Mouse (Mus musculus) embryonic facial prominence, embryonic 13.5 days (tissue): ENCODE results near the gene Fzd9. TPM values are rescaled to one million over a fixed set of nuclear protein-coding genes. Genes with fewer than 3 reads are reported as not detected.
A peak's percentile ranks its signal among the peaks of the same experiment; 100 is the strongest.
"Not testable (repeated sequence)": the region's sequence is repeated elsewhere in the genome, so short reads cannot be mapped to it uniquely, and the experiment has no call there.

ENCODE experiments used
- ATAC-seq: fragments of 200-750 bp; cut with Nextera tagmentation; 2 replicates; pipeline ENCODE4 v1.8.0; 2017; ENCODE audit warnings: low read depth; ENCODE audit not compliant: insufficient number of reproducible peaks, insufficient read depth, low FRiP score, low TSS enrichment
- H3K27ac ChIP-seq: fragments of 300-500 bp; sonication (generic); 2 replicates; pipeline ENCODE4 v1.5.1; 2015; ENCODE audit warnings: moderate library complexity, mild to moderate bottlenecking, inconsistent platforms
- H3K27me3 ChIP-seq: fragments of 300-500 bp; sonication (generic); 2 replicates; pipeline ENCODE4 v1.6.1; 2015; ENCODE audit warnings: mild to moderate bottlenecking, inconsistent platforms
- H3K36me3 ChIP-seq: fragments of 300-500 bp; sonication (generic); 2 replicates; pipeline ENCODE4 v1.6.1; 2015; ENCODE audit warnings: mild to moderate bottlenecking, inconsistent platforms
- H3K4me1 ChIP-seq: fragments of 300-500 bp; sonication (generic); 2 replicates; pipeline ENCODE4 v1.6.1; 2015; ENCODE audit warnings: inconsistent platforms
- H3K4me2 ChIP-seq: fragments of 300-500 bp; sonication (generic); 2 replicates; pipeline ENCODE4 v1.6.1; 2015; ENCODE audit warnings: moderate library complexity, mild to moderate bottlenecking, inconsistent platforms
- H3K4me3 ChIP-seq: fragments of 300-500 bp; sonication (generic); 2 replicates; pipeline ENCODE4 v1.5.1; 2015; ENCODE audit warnings: mild to moderate bottlenecking, inconsistent platforms
- H3K9ac ChIP-seq: fragments of 300-500 bp; sonication (generic); 2 replicates; pipeline ENCODE4 v1.6.1; 2015; ENCODE audit warnings: mild to moderate bottlenecking, inconsistent platforms
- H3K9me3 ChIP-seq: fragments of 300-500 bp; sonication (generic); 2 replicates; pipeline ENCODE4 v1.6.1; 2016; ENCODE audit warnings: inconsistent platforms
- WGBS: fragments of 180-500 bp; shearing (Covaris S2); methylation state at CpG from one replicate; pipeline ENCODE4 v1.1.7; 2015; ENCODE audit warnings: mixed read lengths; 5-methylcytosine and 5-hydroxymethylcytosine counted together
- polyA plus RNA-seq: library from polyadenylated mRNA; unstranded; fragments of >200 nt; fragmentation: Nextera tagmentation; extraction: Ambion mirVana; gene quantifications from 2 replicates; pipeline ENCODE4 v1.2.1, GENCODE M21; 2015

Gene Fzd9
- polyA plus RNA-seq, 1 experiment from 2014 or later = 11.9 TPM

DNA sequence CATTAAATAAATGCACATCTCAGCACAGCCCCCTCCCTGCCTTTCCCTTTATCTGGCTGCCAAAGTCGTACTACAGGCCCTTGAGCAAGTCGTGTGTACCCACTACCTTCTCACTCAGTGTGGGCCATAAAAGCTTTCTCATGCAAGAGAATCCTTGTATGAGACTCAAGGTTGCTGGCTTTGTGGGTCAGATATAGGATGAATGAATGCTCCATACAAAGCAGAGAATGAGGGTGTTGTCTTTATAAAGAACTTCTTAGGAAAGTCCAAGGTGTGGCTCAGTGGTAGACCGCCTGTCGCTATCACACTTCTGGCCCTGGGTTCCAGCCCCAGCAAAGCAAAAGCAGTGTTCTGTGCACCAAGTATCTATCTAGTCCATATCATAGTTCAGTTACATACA lies 4.5 kb downstream of the Fzd9 start:
- Histone ChIP-seq H3K9me3 (no peaks in the 10 kb centered on the region), H3K27me3 (peaks cover 30% of the 10 kb centered on the region), H3K36me3 (peaks cover 57% of the 10 kb centered on the region), H3K9ac (no peak overlapping the region), H3K27ac (no peak overlapping the region), H3K4me3 (no peak overlapping the region), H3K4me1 (peaks cover 14% of the 10 kb centered on the region), H3K4me2 (no peak overlapping the region; the same call in 1 of the 2 replicates)
- ATAC-seq = no peak
- WGBS = 71% methylated on average over 4 of the region's 4 CpGs

DNA sequence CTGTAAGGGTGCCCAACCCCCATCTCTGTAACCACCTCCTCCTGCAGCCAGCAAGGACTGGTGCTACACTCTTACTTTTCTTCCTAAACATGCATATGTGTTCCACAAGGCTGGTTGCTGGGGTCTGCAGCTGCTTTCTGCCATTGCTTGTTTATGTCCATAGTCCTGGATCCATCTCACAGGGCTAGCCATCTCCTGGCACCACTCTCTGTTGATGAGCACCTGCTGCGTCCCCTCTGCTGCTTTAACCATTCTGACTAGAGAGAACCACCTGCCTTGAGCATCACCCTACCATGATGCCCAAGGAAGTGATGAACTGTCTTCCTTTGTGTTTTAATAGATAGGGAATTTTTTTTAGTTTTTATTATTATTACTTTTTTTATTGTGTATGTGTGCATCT lies 7.9 kb downstream of the Fzd9 start:
- Histone ChIP-seq H3K9me3 (no peaks in the 10 kb centered on the region), H3K4me2 (no peak overlapping the region), H3K27ac (no peak overlapping the region), H3K4me3 (no peak overlapping the region), H3K9ac (no peak overlapping the region), H3K4me1 (no peaks in the 10 kb centered on the region), H3K36me3 (peaks cover 91% of the 10 kb centered on the region), H3K27me3 (peaks cover under 1% of the 10 kb centered on the region; the same call in 1 of the 2 replicates)
- WGBS = 90% methylated on average over 1 of the region's 1 CpGs
- ATAC-seq = no peak

DNA sequence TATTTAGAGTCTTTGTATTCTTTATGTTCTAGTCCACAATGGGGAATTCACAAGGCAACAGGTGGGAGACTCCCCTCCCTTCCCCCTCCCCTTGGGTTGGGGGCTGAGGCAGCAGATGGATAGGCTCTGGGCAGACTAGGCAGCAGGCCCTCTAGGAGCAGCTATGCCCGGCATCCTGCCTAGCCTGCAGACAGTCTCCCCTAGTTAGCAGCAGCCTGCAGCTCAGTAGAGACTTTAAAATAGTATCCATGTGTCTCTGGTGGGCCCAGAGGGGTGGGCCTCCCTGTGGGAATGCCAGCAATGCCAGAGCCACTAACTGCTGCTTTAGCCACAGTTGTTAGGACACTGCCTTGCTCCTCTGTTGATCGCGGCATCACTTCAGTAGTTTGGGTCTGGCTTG lies 8.4 kb downstream of the Fzd9 start:
- Histone ChIP-seq H3K4me2 (no peak overlapping the region), H3K9me3 (no peaks in the 10 kb centered on the region), H3K4me3 (no peak overlapping the region), H3K27ac (no peak overlapping the region), H3K4me1 (no peaks in the 10 kb centered on the region), H3K9ac (0 out of 2 replicates have a peak overlapping the region, but pooled peaks have one; percentile 27), H3K27me3 (no peaks in the 10 kb centered on the region), H3K36me3 (peaks cover 97% of the 10 kb centered on the region)
- no peak for ATAC-seq
- 88% methylated on average over 3 of the region's 3 CpGs for WGBS

DNA sequence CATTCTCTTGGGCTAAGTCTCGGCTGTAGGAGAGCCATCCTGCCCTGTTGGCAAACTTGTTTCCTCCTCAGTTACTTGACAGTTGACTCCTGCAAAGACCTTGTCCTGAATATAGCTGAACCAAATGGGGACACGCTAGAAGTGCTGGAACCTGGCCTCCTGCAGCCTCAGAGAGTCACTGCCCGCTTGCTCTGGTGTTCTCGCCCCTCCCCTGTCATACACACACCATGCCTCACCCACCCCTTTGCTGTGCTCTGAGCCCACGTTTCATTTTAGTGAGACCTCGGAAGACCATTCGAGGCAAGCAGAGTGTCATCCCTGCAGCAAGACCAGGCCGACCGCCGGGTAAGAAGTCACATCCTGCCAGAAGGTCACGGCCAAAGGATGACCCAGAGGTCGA lies 8.9 kb downstream of the Fzd9 start:
- no peak overlapping the region for H3K4me3 ChIP-seq
- no peaks in the 10 kb centered on the region for H3K27me3 ChIP-seq
- no peaks in the 10 kb centered on the region for H3K9me3 ChIP-seq
- no peak overlapping the region for H3K4me2 ChIP-seq
- no peak overlapping the region for H3K27ac ChIP-seq
- no peak overlapping the region for H3K9ac ChIP-seq
- WGBS = 79% methylated on average over 12 of the region's 12 CpGs
- ATAC-seq = no peak
- no peaks in the 10 kb centered on the region for H3K4me1 ChIP-seq
- peaks cover 98% of the 10 kb centered on the region for H3K36me3 ChIP-seq

DNA sequence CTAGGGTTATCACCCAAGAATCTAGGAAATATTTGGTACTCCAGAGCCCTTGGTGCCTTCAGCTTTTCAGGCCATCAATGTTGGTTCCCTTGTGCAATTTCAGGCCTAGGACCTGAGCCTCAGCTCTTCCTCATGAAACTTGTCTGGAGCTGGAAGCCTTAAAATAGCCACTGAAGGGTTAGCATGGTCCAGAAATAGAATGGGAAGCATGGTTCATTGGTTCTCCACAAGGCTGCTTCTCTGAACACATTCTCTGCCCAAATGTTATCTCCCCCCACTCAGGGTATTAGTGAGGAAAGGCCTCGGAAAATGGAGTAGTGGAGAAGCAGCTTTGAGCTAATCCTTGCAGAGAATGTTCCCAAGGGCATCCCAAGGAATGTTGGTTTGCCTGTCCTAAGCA lies 9.6 kb downstream of the Fzd9 start:
- H3K9me3 ChIP-seq = no peaks in the 10 kb centered on the region
- no peak overlapping the region for H3K4me3 ChIP-seq
- no peak overlapping the region for H3K4me2 ChIP-seq
- no peaks in the 10 kb centered on the region for H3K27me3 ChIP-seq
- H3K36me3 ChIP-seq = peaks cover 99% of the 10 kb centered on the region
- H3K4me1 ChIP-seq = no peaks in the 10 kb centered on the region
- whole genome bisulfite sequencing = 85% methylated on average over 1 of the region's 1 CpGs
- H3K27ac ChIP-seq = no peak overlapping the region
- ATAC-seq = no peak
- no peak overlapping the region for H3K9ac ChIP-seq

DNA sequence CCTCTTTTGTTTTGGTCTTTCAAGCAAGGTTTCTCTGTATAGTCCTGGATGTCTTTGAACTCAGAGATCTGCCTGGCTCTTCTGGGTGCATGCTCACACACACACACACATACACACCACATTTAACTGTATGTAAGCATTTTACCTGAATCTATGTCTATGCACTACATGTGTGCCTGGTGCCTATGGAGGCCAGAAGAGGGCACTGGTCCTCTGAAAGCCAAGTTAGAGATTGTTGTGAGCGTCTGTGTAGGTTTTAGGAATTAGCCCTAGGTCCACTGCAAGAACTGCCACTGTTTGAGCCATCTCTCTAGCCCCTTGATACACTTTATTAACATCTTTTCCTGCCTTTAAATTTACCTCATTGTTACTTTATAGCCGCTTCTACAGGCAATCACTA lies 12.2 kb downstream of the Fzd9 start:
- Histone ChIP-seq H3K4me2 (no peak overlapping the region), H3K9ac (no peak overlapping the region), H3K4me1 (no peaks in the 10 kb centered on the region), H3K27me3 (no peaks in the 10 kb centered on the region), H3K27ac (no peak overlapping the region), H3K4me3 (no peak overlapping the region), H3K36me3 (peaks cover 99% of the 10 kb centered on the region), H3K9me3 (no peaks in the 10 kb centered on the region)
- ATAC-seq = no peak
- 94% methylated on average over 2 of the region's 2 CpGs for WGBS

DNA sequence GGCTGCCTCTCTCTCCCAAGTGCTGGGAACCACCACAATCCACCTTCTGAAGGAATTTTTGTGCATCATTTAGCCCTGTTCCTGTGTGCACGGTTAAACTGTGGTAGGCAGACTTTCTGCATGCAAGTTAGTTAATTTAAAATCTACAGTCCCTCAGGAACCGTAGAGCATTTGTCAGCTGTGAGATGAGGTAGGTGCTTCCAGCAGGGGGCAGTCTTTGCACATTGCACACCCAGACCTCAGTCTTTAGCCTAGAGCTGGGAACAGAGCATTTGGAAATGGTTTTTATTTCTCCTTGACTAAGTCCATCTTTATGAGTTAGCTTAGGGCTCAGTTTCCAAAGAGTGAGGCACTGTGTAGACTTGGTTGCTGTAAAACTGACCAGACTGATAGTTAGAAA lies 14.5 kb downstream of the Fzd9 start:
- Histone ChIP-seq H3K4me1 (no peaks in the 10 kb centered on the region), H3K27me3 (no peaks in the 10 kb centered on the region), H3K4me3 (no peak overlapping the region), H3K4me2 (no peak overlapping the region), H3K36me3 (peaks cover 100% of the 10 kb centered on the region), H3K27ac (no peak overlapping the region), H3K9ac (no peak overlapping the region), H3K9me3 (no peaks in the 10 kb centered on the region)
- WGBS = 33% methylated on average over 2 of the region's 2 CpGs
- ATAC-seq = no peak

DNA sequence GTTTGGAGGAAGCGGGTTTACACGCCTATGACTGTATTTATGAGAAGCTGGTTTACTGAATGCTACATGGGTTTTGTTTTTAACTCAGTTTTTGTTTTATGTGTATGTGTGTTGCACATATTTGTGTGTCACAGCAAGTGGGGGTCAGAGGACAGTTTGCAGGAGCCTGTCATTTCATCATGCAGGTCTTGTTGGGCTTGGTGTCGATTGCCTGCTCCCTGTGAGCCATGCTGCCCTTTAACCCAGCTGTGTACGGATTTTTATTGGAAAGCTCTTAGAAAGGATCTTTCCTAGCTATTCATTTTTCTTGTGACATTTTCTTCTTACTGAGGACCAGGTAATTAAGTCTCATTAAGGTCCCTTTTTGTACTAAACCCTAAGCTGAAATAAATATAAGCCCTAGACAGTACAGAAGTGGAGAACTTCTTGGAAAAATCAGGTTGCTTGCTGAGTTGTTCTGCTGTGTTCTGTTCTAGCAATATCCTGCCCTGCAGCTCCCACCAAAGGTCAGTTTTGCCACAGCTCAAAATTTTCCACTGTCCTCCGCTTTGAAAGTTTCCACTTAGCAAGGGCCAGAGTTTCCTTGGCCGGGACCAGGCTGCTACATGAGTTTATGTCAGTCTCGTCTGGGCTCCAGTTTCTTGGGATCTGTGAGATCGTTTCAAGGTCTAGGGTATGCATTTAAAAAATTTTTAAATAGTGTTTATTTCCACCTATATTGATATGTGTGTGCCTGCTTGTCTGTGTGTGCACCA lies 17.7 kb downstream of the Fzd9 start:
- no peaks in the 10 kb centered on the region for H3K9me3 ChIP-seq
- no peaks in the 10 kb centered on the region for H3K4me1 ChIP-seq
- no peak overlapping the region for H3K9ac ChIP-seq
- peaks cover 96% of the 10 kb centered on the region for H3K36me3 ChIP-seq
- 89% methylated on average over 8 of the region's 8 CpGs for WGBS
- H3K4me3 ChIP-seq = no peak overlapping the region
- no peaks in the 10 kb centered on the region for H3K27me3 ChIP-seq
- H3K27ac ChIP-seq = no peak overlapping the region
- H3K4me2 ChIP-seq = no peak overlapping the region
- no peak for ATAC-seq

DNA sequence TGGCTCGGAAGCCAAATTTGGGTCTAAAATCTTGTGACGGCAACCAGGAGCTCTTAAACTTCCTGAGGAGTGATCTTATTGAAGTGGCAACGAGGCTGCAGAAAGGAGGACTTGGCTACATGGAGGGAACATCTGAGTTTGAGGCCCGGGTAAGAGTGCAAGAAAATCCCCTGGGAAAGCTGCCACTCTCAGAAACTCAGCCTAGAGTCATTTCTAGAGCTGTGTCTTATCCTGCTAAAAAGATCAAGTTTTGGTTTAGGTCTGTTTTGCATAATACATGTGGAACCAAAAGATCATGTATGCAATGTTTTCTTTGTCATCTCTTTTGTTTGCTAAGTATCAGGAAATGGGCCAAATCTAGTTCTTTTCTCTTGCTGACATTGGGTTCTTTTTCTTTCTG lies 20.8 kb downstream of the Fzd9 start:
- H3K4me1 ChIP-seq = no peaks in the 10 kb centered on the region
- WGBS = 87% methylated on average over 4 of the region's 4 CpGs
- H3K4me3 ChIP-seq = no peak overlapping the region
- no peaks in the 10 kb centered on the region for H3K9me3 ChIP-seq
- H3K9ac ChIP-seq = no peak overlapping the region
- ATAC-seq = no peak
- H3K4me2 ChIP-seq = no peak overlapping the region
- peaks cover 90% of the 10 kb centered on the region for H3K36me3 ChIP-seq
- H3K27ac ChIP-seq = no peak overlapping the region
- no peaks in the 10 kb centered on the region for H3K27me3 ChIP-seq

DNA sequence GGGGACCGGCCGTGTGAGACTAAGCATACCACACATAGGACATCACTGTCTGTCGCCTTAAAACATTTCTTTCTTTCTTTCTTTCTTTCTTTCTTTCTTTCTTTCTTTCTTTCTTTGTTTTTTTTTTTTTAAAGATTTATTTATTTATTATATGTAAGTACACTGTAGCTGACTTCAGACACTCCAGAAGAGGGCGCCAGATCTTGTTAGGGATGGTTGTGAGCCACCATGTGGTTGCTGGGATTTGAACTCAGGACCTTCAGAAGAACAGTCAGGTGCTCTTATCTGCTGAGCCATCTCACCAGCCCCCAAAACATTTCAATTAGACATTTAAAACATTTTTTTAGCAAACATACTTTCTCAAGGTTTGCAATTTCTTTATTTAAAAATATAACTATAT lies 25.2 kb downstream of the Fzd9 start:
- not testable (repeated sequence) for ATAC-seq, H3K4me3 ChIP-seq, H3K4me1 ChIP-seq, H3K9ac ChIP-seq, H3K27ac ChIP-seq, H3K27me3 ChIP-seq, H3K4me2 ChIP-seq, H3K9me3 ChIP-seq
- peaks cover 88% of the 10 kb centered on the region for H3K36me3 ChIP-seq
- WGBS = 96% methylated on average over 4 of the region's 4 CpGs

DNA sequence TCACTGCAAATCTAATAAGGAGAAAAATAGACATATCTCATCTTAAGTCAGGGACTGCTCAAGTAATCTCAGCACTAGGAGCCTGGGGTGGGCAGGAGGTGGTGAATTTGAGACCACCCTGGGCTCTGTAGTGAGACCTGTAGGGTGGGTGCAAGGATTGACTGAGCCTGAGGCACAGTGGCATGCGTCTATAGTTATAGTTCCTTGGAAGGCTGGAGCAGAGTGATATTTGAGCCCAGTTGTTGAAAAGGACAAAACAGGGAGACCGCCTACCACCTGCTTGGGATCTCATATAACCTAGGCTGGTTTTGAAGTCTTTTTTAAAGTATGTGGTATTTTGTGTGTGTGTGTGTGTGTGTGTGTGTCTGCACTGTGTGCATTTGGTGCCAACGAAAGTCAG lies 26.9 kb downstream of the Fzd9 start:
- Histone ChIP-seq H3K4me3 (no peak overlapping the region), H3K27me3 (no peaks in the 10 kb centered on the region), H3K27ac (no peak overlapping the region), H3K4me2 (no peak overlapping the region), H3K9ac (no peak overlapping the region), H3K9me3 (no peaks in the 10 kb centered on the region), H3K36me3 (peaks cover 89% of the 10 kb centered on the region), H3K4me1 (no peaks in the 10 kb centered on the region)
- WGBS = 83% methylated on average over 3 of the region's 3 CpGs
- no peak for ATAC-seq

DNA sequence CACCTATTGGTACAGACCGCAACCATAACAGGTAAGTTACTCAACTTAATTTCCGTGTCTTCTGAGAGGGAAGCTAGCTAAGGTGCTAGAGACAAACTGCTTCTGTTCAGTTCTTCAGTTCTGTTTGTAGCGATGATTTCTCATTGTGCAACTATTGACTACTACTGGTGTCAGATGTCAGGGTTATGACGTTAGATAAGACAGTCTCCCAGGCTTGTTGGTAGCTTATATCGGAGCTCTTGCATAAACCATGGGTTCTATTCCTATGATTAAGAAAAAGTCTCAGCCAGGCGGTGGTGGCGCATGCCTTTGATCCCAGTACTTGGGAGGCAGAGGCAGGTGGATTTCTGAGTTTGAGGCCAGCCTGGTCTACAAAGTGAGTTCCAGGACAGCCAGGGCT lies 29.0 kb downstream of the Fzd9 start:
- Histone ChIP-seq H3K9ac (no peak overlapping the region), H3K27me3 (no peaks in the 10 kb centered on the region), H3K4me2 (no peak overlapping the region), H3K9me3 (no peaks in the 10 kb centered on the region), H3K36me3 (peaks cover 91% of the 10 kb centered on the region), H3K4me1 (no peaks in the 10 kb centered on the region), H3K4me3 (no peak overlapping the region), H3K27ac (no peak overlapping the region)
- WGBS = 94% methylated on average over 7 of the region's 7 CpGs
- no peak for ATAC-seq
